Mouse (Mus musculus) sigmoid colon, adult 10 weeks (tissue): ENCODE results near the gene Zmpste24. TPM values are rescaled to one million over a fixed set of nuclear protein-coding genes. Genes with fewer than 3 reads are reported as not detected.

Experiments used
- polyA plus RNA-seq: library from polyadenylated mRNA; stranded (reverse); fragments of 350-450 nt; fragmentation: Illumina TruSeq; extraction: RNeasy Lipid Tissue Mini Kit (QIAGEN cat#74804); gene quantifications from one replicate; pipeline ENCODE4 v1.2.3, GENCODE M21; 2014; ENCODE audit warnings: low read depth, low replicate concordance

The Zmpste24 gene
- polyA plus RNA-seq: 113 TPM

DNA sequence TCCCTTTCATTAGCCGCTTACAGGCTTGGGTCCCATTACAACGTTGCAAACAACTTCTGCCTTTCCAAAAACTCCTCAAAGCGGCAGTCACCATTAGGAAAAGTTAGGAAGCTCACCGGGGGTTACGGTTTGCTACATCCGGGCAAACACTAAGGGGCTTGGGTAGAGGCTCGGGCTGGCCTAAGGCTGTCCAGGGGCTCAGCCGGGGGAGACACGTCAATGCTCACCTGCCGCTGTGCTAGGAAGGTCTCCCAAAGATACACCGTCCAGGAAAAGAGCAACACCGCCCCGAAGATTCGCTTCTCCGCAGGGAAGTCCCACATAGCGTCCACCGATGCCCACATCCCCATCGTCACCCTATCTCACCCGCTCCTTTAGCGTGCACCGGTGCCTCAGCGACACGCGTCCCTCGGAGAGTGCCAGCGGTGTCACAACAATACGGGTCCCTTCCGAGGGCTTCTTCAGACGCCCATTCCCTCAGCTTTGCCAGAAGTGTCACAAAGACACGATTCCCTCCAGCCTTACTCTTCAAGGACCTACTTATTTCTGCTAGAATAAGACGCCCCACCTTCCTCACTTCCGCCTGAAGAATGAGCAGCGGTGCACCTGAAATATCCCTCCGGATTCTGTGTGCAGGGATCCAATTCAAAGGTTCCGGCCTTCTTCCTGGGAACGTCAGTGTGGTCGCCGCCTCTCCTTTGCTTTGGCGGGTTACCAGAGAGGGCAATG lies at the start of gene Zmpste24:
Zmpste24 (minus strand) TSS at position 592 of the 729 bp plus-strand sequence.

DNA sequence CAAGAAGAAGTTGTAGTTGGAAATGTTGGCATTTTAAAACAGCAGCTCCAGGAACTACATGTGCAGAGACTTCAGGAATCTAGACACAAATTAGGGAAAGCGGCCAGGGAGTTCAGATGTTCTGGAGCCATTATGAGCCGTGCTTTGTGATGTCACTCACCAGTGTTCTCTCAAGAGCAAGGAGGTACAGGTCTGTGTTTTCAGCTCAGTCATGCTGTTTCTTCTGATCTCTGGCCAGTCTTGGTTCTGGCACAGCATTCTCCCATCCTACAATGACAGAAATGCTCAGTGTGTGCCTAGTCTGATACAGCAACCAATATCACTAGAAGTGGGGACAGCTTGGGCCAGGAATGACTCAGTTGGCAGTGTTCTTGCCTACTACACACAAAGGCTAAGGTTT lies 11.1 kb upstream of the Zmpste24 start, which contains the start of gene Tmco2:
Tmco2 (minus strand) TSS at position 101 of the 400 bp plus-strand sequence.

DNA sequence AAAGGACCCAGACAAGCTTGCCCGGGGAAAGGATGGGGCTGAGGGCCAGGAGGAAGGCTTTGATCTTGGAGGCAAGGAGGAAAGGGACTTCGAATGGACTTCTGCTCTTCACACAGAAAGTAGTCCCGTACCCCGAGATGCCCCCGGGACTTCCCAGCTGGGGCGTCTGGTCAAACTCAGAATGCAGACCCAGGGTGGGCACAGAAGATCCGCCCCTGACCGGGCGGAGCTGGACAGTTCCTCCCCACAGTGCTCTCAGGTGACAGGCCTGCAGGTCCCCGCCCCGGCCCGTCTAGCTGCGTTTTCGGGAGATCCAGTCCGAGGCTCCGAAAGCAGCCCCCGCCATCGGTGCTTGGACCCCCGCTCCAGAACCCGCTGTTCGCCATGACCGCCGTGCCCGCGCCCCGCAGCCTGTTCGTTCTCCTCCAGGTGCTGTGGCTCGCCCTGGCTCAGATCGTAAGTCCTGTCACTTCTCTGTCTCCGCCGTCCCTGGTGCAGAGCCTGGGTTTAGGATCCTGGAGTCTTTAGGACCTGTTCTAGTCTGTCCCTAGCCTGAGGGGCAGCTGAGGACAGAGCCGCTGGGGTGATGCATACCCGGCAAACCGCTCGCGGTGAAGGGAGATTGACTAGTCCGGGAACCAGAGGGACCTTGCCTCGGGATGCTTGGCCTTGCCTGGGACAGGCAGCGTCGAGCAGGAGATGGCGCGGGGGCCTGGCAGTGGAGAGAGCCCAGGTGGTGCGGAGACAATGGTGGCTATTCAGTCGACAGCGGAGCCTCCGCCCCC lies 58.5 kb downstream of the Zmpste24 start, which contains the start of gene Col9a2:
Col9a2 (plus strand) TSS at position 55 of the 785 bp plus-strand sequence.

DNA sequence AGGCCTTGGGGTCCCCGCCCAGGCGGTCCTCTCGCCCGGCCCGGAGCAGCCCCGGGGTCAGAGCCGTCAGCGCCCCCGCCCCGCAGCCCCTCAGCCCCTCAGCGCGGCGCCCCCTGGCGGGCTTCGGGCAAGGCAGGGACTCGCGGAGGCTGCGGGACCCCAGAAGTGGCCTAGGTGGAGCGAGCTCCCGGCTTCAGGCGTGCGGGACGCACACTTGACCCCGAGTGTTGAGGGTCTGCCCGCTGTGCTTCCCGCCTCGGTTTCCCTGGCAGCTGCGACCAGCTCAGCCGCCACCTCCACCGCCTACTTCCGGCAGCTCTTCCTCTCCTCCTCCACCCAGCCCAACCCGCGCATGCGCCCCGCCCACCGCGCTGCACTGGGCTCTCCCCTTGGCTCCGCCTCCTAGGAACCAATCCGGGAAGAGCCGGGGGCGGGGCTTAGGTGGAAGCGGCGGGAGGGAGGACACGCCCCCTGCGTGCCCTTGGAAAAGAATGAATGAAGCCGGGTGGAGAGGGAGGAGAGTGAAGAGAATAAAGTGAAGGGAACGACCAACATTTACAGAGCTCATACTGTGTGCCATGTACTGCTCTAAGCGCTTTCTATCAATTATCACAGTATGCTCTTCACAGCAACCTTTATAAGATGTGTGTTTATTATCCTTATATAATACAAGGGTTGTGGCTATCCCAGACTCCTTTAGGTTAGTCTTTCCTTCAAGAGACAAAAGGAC lies 80.9 kb downstream of the Zmpste24 start, which contains the start of gene Smap2:
Smap2 (minus strand) TSS at position 320 of the 730 bp plus-strand sequence.

Other genes starting within 250 kb of the Zmpste24 start
- gene Rims3, start 243.4 kb downstream of the Zmpste24 start, polyA plus RNA-seq: 0.35 TPM
- gene Exo5, start 173.2 kb downstream of the Zmpste24 start, polyA plus RNA-seq: 12.3 TPM
- gene Zfp69, start 146.5 kb downstream of the Zmpste24 start, polyA plus RNA-seq: 2.4 TPM
- 23.7 TPM for gene Smap2, start 81.0 kb downstream of the Zmpste24 start, polyA plus RNA-seq
- not detected for gene Col9a2, start 58.9 kb downstream of the Zmpste24 start, polyA plus RNA-seq
- gene Tmco2, start 11.0 kb upstream of the Zmpste24 start, polyA plus RNA-seq: not detected
- 38.8 TPM for gene Rlf, start 116.8 kb upstream of the Zmpste24 start, polyA plus RNA-seq
- 0.38 TPM for gene Gm12888, start 226.7 kb upstream of the Zmpste24 start, polyA plus RNA-seq